Mouse (Mus musculus) midbrain, embryonic 13.5 days (tissue): ENCODE measurements around the gene Sik1. TPM values are rescaled to one million over a fixed set of nuclear protein-coding genes. Genes with fewer than 3 reads are reported as not detected.

Source experiments
- ATAC-seq: fragments of 200-750 bp; cut with Nextera tagmentation; 2 replicates; pipeline ENCODE4 v1.8.0; 2017; ENCODE audit warnings: mild to moderate bottlenecking, moderate TSS enrichment, moderate library complexity
- H3K27ac ChIP-seq: fragments of 300-500 bp; sonication (generic); 2 replicates; pipeline ENCODE4 v1.5.1; 2015; ENCODE audit warnings: inconsistent platforms, mild to moderate bottlenecking, moderate library complexity
- H3K27me3 ChIP-seq: fragments of 300-500 bp; sonication (generic); 2 replicates; pipeline ENCODE4 v1.6.1; 2015; ENCODE audit warnings: mild to moderate bottlenecking, inconsistent platforms
- H3K36me3 ChIP-seq: fragments of 300-500 bp; sonication (generic); 2 replicates; pipeline ENCODE4 v1.6.1; 2015; ENCODE audit warnings: mild to moderate bottlenecking, inconsistent platforms
- H3K4me1 ChIP-seq: fragments of 300-500 bp; sonication (generic); replicated peaks from 2 replicates; pipeline ENCODE4 v1.6.1; 2015; ENCODE audit warnings: inconsistent platforms
- H3K4me2 ChIP-seq: fragments of 300-500 bp; sonication (generic); replicated peaks from 2 replicates; pipeline ENCODE4 v1.6.1; 2015; ENCODE audit warnings: moderate library complexity, mild to moderate bottlenecking, inconsistent platforms
- H3K4me3 ChIP-seq: fragments of 300-500 bp; sonication (generic); replicated peaks from 2 replicates; pipeline ENCODE4 v1.5.1; 2015; ENCODE audit warnings: mild to moderate bottlenecking, inconsistent platforms
- H3K9ac ChIP-seq: fragments of 300-500 bp; sonication (generic); replicated peaks from 2 replicates; pipeline ENCODE4 v1.6.1; 2015; ENCODE audit warnings: mild to moderate bottlenecking, inconsistent platforms
- H3K9me3 ChIP-seq: fragments of 300-500 bp; sonication (generic); 2 replicates; pipeline ENCODE4 v1.6.1; 2016; ENCODE audit warnings: mild to moderate bottlenecking, inconsistent platforms
- WGBS: fragments of 180-500 bp; shearing (Covaris S2); methylation state at CpG from one replicate; pipeline ENCODE4 v1.1.7; 2015; 5-methylcytosine and 5-hydroxymethylcytosine counted together
- polyA plus RNA-seq: library from polyadenylated mRNA; unstranded; fragments of >200 nt; fragmentation: Nextera tagmentation; extraction: Ambion mirVana; gene quantifications from 2 replicates; pipeline ENCODE4 v1.2.1, GENCODE M21; 2015

Sik1 gene
- polyA plus RNA-seq, 1 experiment from 2014 or later = 17.6 TPM

GRCm38 (mm10) chr17:31821136-31821933 lies 34.3 kb downstream of the Sik1 start:
- no peak overlapping the region for H3K27ac ChIP-seq
- H3K27me3 ChIP-seq = no peaks in the 10 kb centered on the region
- no peak for ATAC-seq
- H3K9ac ChIP-seq = 0 out of 2 replicates have a peak overlapping the region, but pooled peaks have one; percentile 32
- WGBS = 39% methylated on average over 12 of the region's 13 CpGs
- H3K4me3 ChIP-seq = no peak overlapping the region
- no peaks in the 10 kb centered on the region for H3K9me3 ChIP-seq
- peaks cover 33% of the 10 kb centered on the region for H3K4me1 ChIP-seq
- no peak overlapping the region for H3K4me2 ChIP-seq
- H3K36me3 ChIP-seq = no peaks in the 10 kb centered on the region

- Histone ChIP-seq H3K36me3 (no peaks in the 10 kb centered on the region), H3K27ac (no peak overlapping the region), H3K9me3 (no peaks in the 10 kb centered on the region), H3K4me3 (no peak overlapping the region), H3K9ac (0 out of 2 replicates have a peak overlapping the region, but pooled peaks have one; percentile 32), H3K27me3 (no peaks in the 10 kb centered on the region), H3K4me1 (peaks cover 33% of the 10 kb centered on the region), H3K4me2 (no peak overlapping the region)
- 40% methylated on average over 4 of the region's 4 CpGs for WGBS
- ATAC-seq = no peak
Observed at GRCm38 (mm10) chr17:31820099-31820846, 35.3 kb downstream of the Sik1 start.

GRCm38 (mm10) chr17:31819372-31819771 lies 36.2 kb downstream of the Sik1 start:
- WGBS = 60% methylated on average over 9 of the region's 9 CpGs
- H3K4me1 ChIP-seq = peaks cover 33% of the 10 kb centered on the region
- ATAC-seq = no peak

GRCm38 (mm10) chr17:31817815-31818214 lies 37.8 kb downstream of the Sik1 start:
- Histone ChIP-seq H3K4me2 (no peak overlapping the region), H3K36me3 (no peaks in the 10 kb centered on the region), H3K9me3 (no peaks in the 10 kb centered on the region), H3K27ac (peak overlapping the region; percentile 78), H3K9ac (no peak overlapping the region; the same call in 1 of the 2 replicates), H3K4me3 (no peak overlapping the region), H3K4me1 (peaks cover 39% of the 10 kb centered on the region), H3K27me3 (no peaks in the 10 kb centered on the region)
- WGBS = 100% methylated on average over 1 of the region's 1 CpGs
- no peak for ATAC-seq

More at GRCm38 (mm10) chr17:31819372-31819771, 36.2 kb downstream of the Sik1 start:
- no peak overlapping the region for H3K9ac ChIP-seq
- H3K4me3 ChIP-seq = no peak overlapping the region
- H3K27ac ChIP-seq = no peak overlapping the region
- H3K9me3 ChIP-seq = no peaks in the 10 kb centered on the region
- no peaks in the 10 kb centered on the region for H3K36me3 ChIP-seq
- no peak overlapping the region for H3K4me2 ChIP-seq
- H3K27me3 ChIP-seq = no peaks in the 10 kb centered on the region

GRCm38 (mm10) chr17:31817203-31817602 lies 38.4 kb downstream of the Sik1 start:
- Histone ChIP-seq H3K9ac (0 out of 2 replicates have a peak overlapping the region, but pooled peaks have one; percentile 19), H3K4me3 (no peak overlapping the region), H3K27me3 (no peaks in the 10 kb centered on the region), H3K4me1 (peaks cover 39% of the 10 kb centered on the region), H3K36me3 (no peaks in the 10 kb centered on the region), H3K4me2 (no peak overlapping the region), H3K9me3 (no peaks in the 10 kb centered on the region), H3K27ac (peak overlapping the region; percentile 78)
- ATAC-seq = peak; percentile 77
- WGBS = 13% methylated on average over 5 of the region's 5 CpGs

- H3K9me3 ChIP-seq = no peaks in the 10 kb centered on the region
- 0 out of 2 replicates have a peak, but pooled peaks cover 2% of the 10 kb centered on the region for H3K27me3 ChIP-seq
- H3K27ac ChIP-seq = no peak overlapping the region
- no peaks in the 10 kb centered on the region for H3K36me3 ChIP-seq
- no peak for ATAC-seq
- H3K4me3 ChIP-seq = no peak overlapping the region
- WGBS = 86% methylated on average over 1 of the region's 1 CpGs
- peaks cover 30% of the 10 kb centered on the region for H3K4me1 ChIP-seq
- H3K4me2 ChIP-seq = no peak overlapping the region
- H3K9ac ChIP-seq = no peak overlapping the region
Observed at GRCm38 (mm10) chr17:31814848-31815247, 40.8 kb downstream of the Sik1 start.

- H3K36me3 ChIP-seq = no peaks in the 10 kb centered on the region
- peaks cover 32% of the 10 kb centered on the region for H3K4me1 ChIP-seq
- peak overlapping the region; percentile 27; the same call in 1 of the 2 replicates for H3K27ac ChIP-seq
- ATAC-seq = peak; percentile 31; the same call in 1 of the 2 replicates
- H3K9me3 ChIP-seq = no peaks in the 10 kb centered on the region
- 0 out of 2 replicates have a peak, but pooled peaks cover 2% of the 10 kb centered on the region for H3K27me3 ChIP-seq
- no peak overlapping the region for H3K4me2 ChIP-seq
- WGBS = 60% methylated on average over 3 of the region's 3 CpGs
- no peak overlapping the region for H3K4me3 ChIP-seq
- H3K9ac ChIP-seq = no peak overlapping the region
Observed at GRCm38 (mm10) chr17:31813938-31814622, 41.5 kb downstream of the Sik1 start.

GRCm38 (mm10) chr17:31811333-31811732 lies 44.3 kb downstream of the Sik1 start:
- Histone ChIP-seq H3K4me3 (no peak overlapping the region), H3K9ac (no peak overlapping the region), H3K9me3 (no peaks in the 10 kb centered on the region), H3K27ac (no peak overlapping the region), H3K27me3 (0 out of 2 replicates have a peak, but pooled peaks cover 2% of the 10 kb centered on the region), H3K4me1 (peaks cover 11% of the 10 kb centered on the region), H3K36me3 (no peaks in the 10 kb centered on the region), H3K4me2 (no peak overlapping the region)
- no peak for ATAC-seq
- WGBS = 33% methylated on average over 4 of the region's 4 CpGs

- Histone ChIP-seq H3K9ac (0 out of 2 replicates have a peak overlapping the region, but pooled peaks have one; percentile 10), H3K4me1 (peaks cover 15% of the 10 kb centered on the region)
- 46% methylated on average over 19 of the region's 19 CpGs for WGBS
Observed at GRCm38 (mm10) chr17:31809894-31810293, 45.7 kb downstream of the Sik1 start.

GRCm38 (mm10) chr17:31809136-31809535 lies 46.5 kb downstream of the Sik1 start:
- H3K4me3 ChIP-seq = no peak overlapping the region
- no peak for ATAC-seq
- WGBS = 97% methylated on average over 7 of the region's 7 CpGs
- H3K4me2 ChIP-seq = no peak overlapping the region
- peaks cover 15% of the 10 kb centered on the region; the same call in 1 of the 2 replicates for H3K4me1 ChIP-seq
- 0 out of 2 replicates have a peak, but pooled peaks cover 2% of the 10 kb centered on the region for H3K27me3 ChIP-seq
- 0 out of 2 replicates have a peak overlapping the region, but pooled peaks have one; percentile 62 for H3K27ac ChIP-seq
- H3K9ac ChIP-seq = no peak overlapping the region
- H3K9me3 ChIP-seq = no peaks in the 10 kb centered on the region
- no peaks in the 10 kb centered on the region for H3K36me3 ChIP-seq

More at GRCm38 (mm10) chr17:31809894-31810293, 45.7 kb downstream of the Sik1 start:
- peak overlapping the region; percentile 62 for H3K27ac ChIP-seq
- no peaks in the 10 kb centered on the region for H3K9me3 ChIP-seq
- H3K36me3 ChIP-seq = no peaks in the 10 kb centered on the region
- peak overlapping the region; percentile 28 for H3K4me2 ChIP-seq
- H3K4me3 ChIP-seq = 0 out of 2 replicates have a peak overlapping the region, but pooled peaks have one; percentile 12
- ATAC-seq = peak; percentile 52; the same call in 1 of the 2 replicates
- 0 out of 2 replicates have a peak, but pooled peaks cover 2% of the 10 kb centered on the region for H3K27me3 ChIP-seq

GRCm38 (mm10) chr17:31808082-31808875 lies 47.3 kb downstream of the Sik1 start:
- WGBS = 59% methylated on average over 10 of the region's 10 CpGs
- H3K27ac ChIP-seq = no peak overlapping the region
- H3K4me3 ChIP-seq = no peak overlapping the region
- H3K9me3 ChIP-seq = no peaks in the 10 kb centered on the region
- H3K27me3 ChIP-seq = 0 out of 2 replicates have a peak, but pooled peaks cover 2% of the 10 kb centered on the region
- no peak for ATAC-seq
- H3K4me2 ChIP-seq = no peak overlapping the region
- no peaks in the 10 kb centered on the region for H3K36me3 ChIP-seq
- H3K4me1 ChIP-seq = peaks cover 10% of the 10 kb centered on the region; the same call in 1 of the 2 replicates
- no peak overlapping the region for H3K9ac ChIP-seq
